Mouse (Mus musculus): ENCODE results near the gene Tulp2. TPM values are rescaled to one million over a fixed set of nuclear protein-coding genes. Genes with fewer than 3 reads are reported as not detected.
A peak's percentile ranks its signal among the peaks of the same experiment; 100 is the strongest.

The Tulp2 gene
- polyA plus RNA-seq, 1 experiment: 0.20 TPM

- peaks cover 9% of the 10 kb centered on the region for H3K4me1 ChIP-seq (ENCODE audit: control insufficient read depth, insufficient read depth, low read length)
- H3K36me3 ChIP-seq (ENCODE audit: control insufficient read depth, insufficient read depth, low read length): no peaks in the 10 kb centered on the region
- 22% methylated on average over 6 of the region's 6 CpGs for WGBS
- no peaks in the 10 kb centered on the region for H3K27me3 ChIP-seq (replicated peaks; ENCODE audit: control insufficient read depth, insufficient read depth, low read length)
- H3K27ac ChIP-seq (ENCODE audit: insufficient read depth, low read depth, low read length): no peak overlapping the region
- no peak for DNase-seq
- H3K4me3 ChIP-seq (ENCODE audit: insufficient read depth, low read depth, low read length): no peak overlapping the region
- TF ChIP-seq POLR2A (IDR thresholded peaks at IDR 0.05; ENCODE audit: low read depth, low read length) (no peak), CTCF (conservative IDR thresholded peaks at IDR 0.05; ENCODE audit: insufficient read depth, insufficient read length, low read depth, low read length) (no peak)
Measured at GRCm38 (mm10) chr7:45529461-45529860, 47.8 kb downstream of the Tulp2 start.

GRCm38 (mm10) chr7:45530643-45531042 is 49.0 kb downstream of the Tulp2 start:
- Histone ChIP-seq H3K27me3 (replicated peaks; ENCODE audit: control insufficient read depth, insufficient read depth, low read length) (no peaks in the 10 kb centered on the region), H3K4me1 (ENCODE audit: control insufficient read depth, insufficient read depth, low read length) (peaks cover 3% of the 10 kb centered on the region; the same call in 1 of the 2 replicates), H3K36me3 (ENCODE audit: control insufficient read depth, insufficient read depth, low read length) (no peaks in the 10 kb centered on the region), H3K27ac (ENCODE audit: insufficient read depth, low read depth, low read length) (no peak overlapping the region), H3K4me3 (ENCODE audit: insufficient read depth, low read depth, low read length) (no peak overlapping the region)
- 65% methylated on average over 2 of the region's 2 CpGs for WGBS
- no peak for TF ChIP-seq POLR2A (IDR thresholded peaks at IDR 0.05; ENCODE audit: low read depth, low read length)
- TF ChIP-seq CTCF (conservative IDR thresholded peaks at IDR 0.05; ENCODE audit: insufficient read depth, insufficient read length, low read depth, low read length): no peak
- no peak for DNase-seq

- WGBS: 74% methylated on average over 1 of the region's 1 CpGs
- DNase-seq: no peak
- TF ChIP-seq POLR2A (IDR thresholded peaks at IDR 0.05; ENCODE audit: low read depth, low read length): no peak
- TF ChIP-seq CTCF (conservative IDR thresholded peaks at IDR 0.05; ENCODE audit: insufficient read depth, insufficient read length, low read depth, low read length): no peak
Measured at GRCm38 (mm10) chr7:45535676-45536075, 54.0 kb downstream of the Tulp2 start.

DNA sequence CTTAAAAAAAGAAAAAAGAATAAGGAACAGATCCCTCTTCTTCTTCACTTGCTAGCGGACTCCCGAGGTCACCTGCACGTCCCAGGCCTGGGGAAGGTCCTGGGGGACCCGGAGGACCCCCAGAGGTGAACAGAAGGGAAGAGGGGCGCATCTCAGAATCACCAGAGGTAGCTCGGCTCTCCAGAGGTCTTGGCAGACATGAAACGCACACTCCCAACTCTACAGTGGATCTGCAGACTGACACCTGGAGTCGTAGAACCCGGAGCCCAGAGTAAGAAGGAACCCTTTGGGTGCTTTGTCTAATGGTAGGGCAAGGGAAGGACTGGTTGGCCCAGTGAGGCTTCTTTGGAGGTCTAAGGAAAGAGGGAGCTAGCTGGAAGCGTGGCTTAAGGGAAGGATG is 55.9 kb downstream of the Tulp2 start:
- 91% methylated on average over 10 of the region's 10 CpGs for WGBS
- H3K4me3 ChIP-seq (ENCODE audit: insufficient read depth, low read depth, low read length): 0 out of 2 replicates have a peak overlapping the region, but pooled peaks have one; percentile 61
- no peaks in the 10 kb centered on the region for H3K36me3 ChIP-seq (ENCODE audit: control insufficient read depth, insufficient read depth, low read length)
- no peak overlapping the region for H3K27ac ChIP-seq (ENCODE audit: insufficient read depth, low read depth, low read length)
- no peak for DNase-seq
- TF ChIP-seq POLR2A (IDR thresholded peaks at IDR 0.05; ENCODE audit: low read depth, low read length): no peak
- TF ChIP-seq CTCF (conservative IDR thresholded peaks at IDR 0.05; ENCODE audit: insufficient read depth, insufficient read length, low read depth, low read length): no peak
- H3K4me1 ChIP-seq (ENCODE audit: control insufficient read depth, insufficient read depth, low read length): peaks cover 4% of the 10 kb centered on the region; the same call in 1 of the 2 replicates
- no peaks in the 10 kb centered on the region for H3K27me3 ChIP-seq (replicated peaks; ENCODE audit: control insufficient read depth, insufficient read depth, low read length)

More at GRCm38 (mm10) chr7:45535676-45536075, 54.0 kb downstream of the Tulp2 start:
- no peaks in the 10 kb centered on the region for H3K27me3 ChIP-seq (replicated peaks; ENCODE audit: control insufficient read depth, insufficient read depth, low read length)
- peaks cover 4% of the 10 kb centered on the region; the same call in 1 of the 2 replicates for H3K4me1 ChIP-seq (ENCODE audit: control insufficient read depth, insufficient read depth, low read length)
- H3K27ac ChIP-seq (ENCODE audit: insufficient read depth, low read depth, low read length): no peak overlapping the region
- no peaks in the 10 kb centered on the region for H3K36me3 ChIP-seq (ENCODE audit: control insufficient read depth, insufficient read depth, low read length)
- no peak overlapping the region for H3K4me3 ChIP-seq (ENCODE audit: insufficient read depth, low read depth, low read length)

DNA sequence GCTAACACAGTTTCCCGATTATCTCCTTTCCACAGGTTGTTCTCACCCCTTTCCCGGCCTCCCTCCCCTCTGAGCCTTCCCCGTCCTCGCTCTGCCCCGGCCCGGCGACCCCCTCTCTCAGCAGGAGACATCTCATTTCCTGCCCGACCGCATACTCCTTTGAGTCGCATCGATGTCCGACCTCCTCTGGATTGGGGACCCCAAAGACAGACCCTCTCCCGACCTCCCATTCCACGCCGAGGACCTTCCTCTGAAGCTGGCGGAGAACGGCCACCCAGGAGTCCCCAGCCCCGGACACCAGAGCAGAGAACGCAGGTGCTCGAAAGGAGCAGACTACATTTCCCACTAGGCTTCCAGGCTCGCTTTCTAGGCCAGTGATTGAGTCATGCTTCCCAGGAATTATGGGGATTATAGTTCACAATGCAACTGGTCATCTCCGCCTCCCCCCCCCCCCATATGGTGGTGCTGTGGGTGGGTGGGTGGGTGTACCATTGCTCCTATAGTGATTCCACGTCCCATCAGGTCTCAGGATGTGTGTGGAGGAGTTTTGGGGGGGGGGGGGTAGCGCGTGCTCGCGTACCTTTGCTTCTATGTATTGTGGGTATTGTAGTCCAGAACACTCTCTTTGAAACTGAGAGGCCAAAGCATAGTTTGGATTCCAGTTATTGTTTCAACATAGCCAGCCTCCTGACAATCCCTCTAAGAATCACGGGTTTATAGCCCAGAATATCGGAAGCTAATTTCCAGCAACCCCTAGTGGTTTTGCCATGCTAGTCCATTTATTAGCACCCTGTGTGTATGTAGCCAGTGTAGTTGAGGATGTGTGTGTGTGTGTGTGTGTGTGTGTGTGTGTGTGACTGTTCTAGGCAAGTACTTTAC is 56.7 kb downstream of the Tulp2 start:
- H3K4me3 ChIP-seq (ENCODE audit: insufficient read depth, low read depth, low read length): peak overlapping the region; percentile 61
- H3K27ac ChIP-seq (ENCODE audit: insufficient read depth, low read depth, low read length): no peak overlapping the region
- peaks cover 4% of the 10 kb centered on the region; the same call in 1 of the 2 replicates for H3K4me1 ChIP-seq (ENCODE audit: control insufficient read depth, insufficient read depth, low read length)
- H3K36me3 ChIP-seq (ENCODE audit: control insufficient read depth, insufficient read depth, low read length): no peaks in the 10 kb centered on the region
- 2% methylated on average over 29 of the region's 29 CpGs for WGBS
- no peak for TF ChIP-seq POLR2A (IDR thresholded peaks at IDR 0.05; ENCODE audit: low read depth, low read length)
- no peak for TF ChIP-seq CTCF (conservative IDR thresholded peaks at IDR 0.05; ENCODE audit: insufficient read depth, insufficient read length, low read depth, low read length)
- peak; percentile 79 for DNase-seq
- no peaks in the 10 kb centered on the region for H3K27me3 ChIP-seq (replicated peaks; ENCODE audit: control insufficient read depth, insufficient read depth, low read length)

DNA sequence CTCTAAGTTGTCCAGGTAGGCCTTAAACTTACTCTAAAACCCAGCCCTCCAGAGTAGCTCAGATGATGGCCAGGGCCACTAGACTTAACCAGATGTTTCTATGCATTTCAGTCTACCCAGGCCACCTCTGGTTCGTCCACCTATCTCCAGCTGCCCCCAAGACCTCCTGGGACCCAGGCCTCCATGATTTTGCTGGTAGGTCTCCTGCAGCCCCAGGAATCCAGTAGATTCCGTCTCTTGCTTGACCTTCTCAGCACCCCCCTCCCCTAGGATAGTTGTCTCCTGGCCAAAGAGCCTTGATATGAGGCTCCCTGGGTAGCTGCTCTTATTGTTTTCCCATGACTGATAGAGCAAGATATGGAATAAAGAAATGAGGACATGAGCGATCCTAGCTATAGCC is 57.4 kb downstream of the Tulp2 start:
- no peak overlapping the region for H3K4me3 ChIP-seq (ENCODE audit: insufficient read depth, low read depth, low read length)
- no peak overlapping the region for H3K27ac ChIP-seq (ENCODE audit: insufficient read depth, low read depth, low read length)
- 89% methylated on average over 3 of the region's 3 CpGs for WGBS
- no peaks in the 10 kb centered on the region for H3K27me3 ChIP-seq (replicated peaks; ENCODE audit: control insufficient read depth, insufficient read depth, low read length)
- no peak for TF ChIP-seq POLR2A (IDR thresholded peaks at IDR 0.05; ENCODE audit: low read depth, low read length)
- no peak for TF ChIP-seq CTCF (conservative IDR thresholded peaks at IDR 0.05; ENCODE audit: insufficient read depth, insufficient read length, low read depth, low read length)
- DNase-seq: no peak
- peaks cover 4% of the 10 kb centered on the region; the same call in 1 of the 2 replicates for H3K4me1 ChIP-seq (ENCODE audit: control insufficient read depth, insufficient read depth, low read length)
- H3K36me3 ChIP-seq (ENCODE audit: control insufficient read depth, insufficient read depth, low read length): no peaks in the 10 kb centered on the region

DNA sequence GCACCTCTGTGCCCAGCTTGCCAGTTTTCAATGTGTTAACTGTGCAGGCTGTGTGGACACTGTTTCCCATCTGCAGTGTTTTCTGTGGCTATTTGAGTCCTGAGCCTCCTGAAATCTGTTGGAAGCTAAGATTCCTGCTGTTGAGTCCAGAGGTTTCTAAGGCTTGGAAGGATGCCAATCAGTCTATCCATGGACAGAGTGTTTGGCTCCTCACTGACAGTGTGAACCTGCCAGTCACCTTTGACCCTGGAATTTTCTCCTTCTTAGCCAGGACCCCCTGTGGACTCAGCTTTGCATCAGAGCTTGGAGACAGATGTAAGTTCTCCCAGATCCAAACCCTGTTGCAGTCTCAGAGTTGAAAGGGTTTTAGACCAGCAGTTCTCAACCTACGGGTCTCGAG is 58.5 kb downstream of the Tulp2 start:
- H3K36me3 ChIP-seq (ENCODE audit: control insufficient read depth, insufficient read depth, low read length): no peaks in the 10 kb centered on the region
- H3K27me3 ChIP-seq (replicated peaks; ENCODE audit: control insufficient read depth, insufficient read depth, low read length): no peaks in the 10 kb centered on the region
- 54% methylated on average over 2 of the region's 2 CpGs for WGBS
- peak; percentile 76 for DNase-seq
- TF ChIP-seq CTCF (conservative IDR thresholded peaks at IDR 0.05; ENCODE audit: insufficient read depth, insufficient read length, low read depth, low read length) (no peak), POLR2A (IDR thresholded peaks at IDR 0.05; ENCODE audit: low read depth, low read length) (no peak)
- H3K27ac ChIP-seq (ENCODE audit: insufficient read depth, low read depth, low read length): no peak overlapping the region
- H3K4me3 ChIP-seq (ENCODE audit: insufficient read depth, low read depth, low read length): no peak overlapping the region
- H3K4me1 ChIP-seq (ENCODE audit: control insufficient read depth, insufficient read depth, low read length): peaks cover 4% of the 10 kb centered on the region; the same call in 1 of the 2 replicates
